Mouse (Mus musculus): ENCODE results near the gene Hoxa1.

The Hoxa1 gene

GRCm38 (mm10) chr6:52107400-52107799, 50.7 kb downstream of the Hoxa1 start:
- in situ Hi-C loops (cut with MseI, MboI): no loop called here

GRCm38 (mm10) chr6:52106716-52107115, 51.4 kb downstream of the Hoxa1 start:
- in situ Hi-C loops (cut with MseI, MboI): no loop called here

- in situ Hi-C loops (cut with MseI, MboI): no loop called here
Observed at GRCm38 (mm10) chr6:52106178-52106577, 51.9 kb downstream of the Hoxa1 start.
